Mouse (Mus musculus) lung, embryonic 15.5 days (tissue): ENCODE data around the gene Ddit4. TPM values are rescaled to one million over a fixed set of nuclear protein-coding genes. Genes with fewer than 3 reads are reported as not detected.
A peak's percentile ranks its signal among the peaks of the same experiment; 100 is the strongest.

ENCODE experiments used
- ATAC-seq: fragments of 200-750 bp; cut with Nextera tagmentation; 2 replicates; pipeline ENCODE4 v1.8.0; 2017; ENCODE audit warnings: moderate number of reproducible peaks, borderline replicate concordance; ENCODE audit not compliant: low FRiP score, low TSS enrichment; ENCODE audit errors: extremely low read depth
- H3K27ac ChIP-seq: fragments of 300-500 bp; sonication (generic); 2 replicates; pipeline ENCODE4 v1.5.1; 2015; ENCODE audit warnings: moderate library complexity, mild to moderate bottlenecking, inconsistent platforms
- H3K27me3 ChIP-seq: fragments of 300-500 bp; sonication (generic); 2 replicates; pipeline ENCODE4 v1.6.1; 2015; ENCODE audit warnings: inconsistent platforms
- H3K36me3 ChIP-seq: fragments of 300-500 bp; sonication (generic); 2 replicates; pipeline ENCODE4 v1.6.1; 2015; ENCODE audit warnings: inconsistent platforms
- H3K4me1 ChIP-seq: fragments of 300-500 bp; sonication (generic); 2 replicates; pipeline ENCODE4 v1.6.1; 2015; ENCODE audit warnings: inconsistent platforms
- H3K4me2 ChIP-seq: fragments of 300-500 bp; sonication (generic); 2 replicates; pipeline ENCODE4 v1.6.1; 2015; ENCODE audit warnings: inconsistent platforms, mild to moderate bottlenecking, moderate library complexity
- H3K4me3 ChIP-seq: fragments of 300-500 bp; sonication (generic); 2 replicates; pipeline ENCODE4 v1.5.1; 2015; ENCODE audit warnings: mild to moderate bottlenecking, inconsistent platforms
- H3K9ac ChIP-seq: fragments of 300-500 bp; sonication (generic); 2 replicates; pipeline ENCODE4 v1.6.1; 2015; ENCODE audit warnings: inconsistent platforms
- H3K9me3 ChIP-seq: fragments of 300-500 bp; sonication (generic); 2 replicates; pipeline ENCODE4 v1.6.1; 2016; ENCODE audit warnings: inconsistent platforms
- WGBS: fragments of 180-500 bp; shearing (Covaris S2); methylation state at CpG from one replicate; pipeline ENCODE4 v1.1.7; 2015; 5-methylcytosine and 5-hydroxymethylcytosine counted together
- polyA plus RNA-seq: library from polyadenylated mRNA; unstranded; fragments of >200 nt; fragmentation: Nextera tagmentation; extraction: Ambion mirVana; gene quantifications from 2 replicates; pipeline ENCODE4 v1.2.1, GENCODE M21; 2015

The Ddit4 gene
- polyA plus RNA-seq, 1 experiment from 2014 or later, result 43.2 TPM

DNA sequence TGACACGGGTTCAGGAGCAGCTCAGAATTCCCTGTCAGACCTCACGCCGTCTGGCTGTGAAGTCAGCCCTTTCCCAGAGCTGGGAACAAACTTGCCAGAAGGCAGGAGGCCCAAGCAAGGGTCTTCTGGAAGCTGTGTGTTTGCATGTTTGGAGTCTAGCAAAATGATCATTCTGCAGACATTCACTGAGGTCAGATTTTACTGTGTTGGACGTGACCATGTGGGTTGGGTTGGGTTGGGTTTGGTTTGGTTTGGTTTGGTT is 51.5 kb downstream of the Ddit4 start:
- no peak for ATAC-seq
- Histone ChIP-seq H3K9me3 (no peaks in the 10 kb centered on the region), H3K4me2 (peak overlapping the region; percentile 46; the same call in 1 of the 2 replicates), H3K9ac (peak overlapping the region; percentile 21; the same call in 1 of the 2 replicates), H3K27ac (peak overlapping the region; percentile 97), H3K4me1 (peaks cover 52% of the 10 kb centered on the region), H3K36me3 (peaks cover 30% of the 10 kb centered on the region), H3K4me3 (no peak overlapping the region), H3K27me3 (no peaks in the 10 kb centered on the region)
- WGBS, result 30% methylated on average over 4 of the region's 4 CpGs

Other genes with a start within 250 kb of the Ddit4 start
- 72.2 and 72.3 TPM in 2 replicates for gene Micu1, start 249.4 kb downstream of the Ddit4 start, polyA plus RNA-seq
- 21.0 and 24.1 TPM in 2 replicates for gene Dnajb12, start 72.3 kb downstream of the Ddit4 start, polyA plus RNA-seq
- 42.4 and 45.2 TPM in 2 replicates for gene Ascc1, start 51.0 kb upstream of the Ddit4 start, polyA plus RNA-seq
- 109 and 112 TPM in 2 replicates for gene Anapc16, start 51.3 kb upstream of the Ddit4 start, polyA plus RNA-seq
- gene Spock2, start 154.4 kb upstream of the Ddit4 start, polyA plus RNA-seq, result 2.2 and 4.4 TPM in 2 replicates